Mouse (Mus musculus) stomach, postnatal 0 days (tissue): ENCODE results near the gene Mvp. TPM values are rescaled to one million over a fixed set of nuclear protein-coding genes. Genes with fewer than 3 reads are reported as not detected.

Experiments
- ATAC-seq: fragments of 200-750 bp; cut with Nextera tagmentation; 2 replicates; pipeline ENCODE4 v1.8.0; 2017; ENCODE audit not compliant: low FRiP score, low TSS enrichment
- DNase-seq: peaks from one replicate; pipeline ENCODE4 v3.0.0-alpha.2; 2016; ENCODE audit warnings: low spot score
- H3K27ac ChIP-seq: fragments of 300-500 bp; sonication (generic); replicated peaks from 2 replicates; pipeline ENCODE4 v1.5.1; 2014; ENCODE audit warnings: mild to moderate bottlenecking, control low read depth
- H3K27me3 ChIP-seq: fragments of 300-500 bp; sonication (generic); 2 replicates; pipeline ENCODE4 v1.6.1; 2014; ENCODE audit warnings: low read length; ENCODE audit not compliant: control insufficient read depth, insufficient read depth
- H3K36me3 ChIP-seq: fragments of 300-500 bp; sonication (generic); 2 replicates; pipeline ENCODE4 v1.6.1; 2014; ENCODE audit warnings: low read length, mixed read lengths; ENCODE audit not compliant: control insufficient read depth, insufficient read depth
- H3K4me1 ChIP-seq: fragments of 300-500 bp; sonication (generic); replicated peaks from 2 replicates; pipeline ENCODE4 v1.6.1; 2014; ENCODE audit warnings: antibody characterized with exemption; ENCODE audit not compliant: control insufficient read depth, insufficient read depth
- H3K4me2 ChIP-seq: fragments of 300-500 bp; sonication (generic); replicated peaks from 2 replicates; pipeline ENCODE4 v1.6.1; 2014; ENCODE audit warnings: low read depth, mild to moderate bottlenecking, control low read depth, moderate library complexity
- H3K4me3 ChIP-seq: fragments of 300-500 bp; sonication (generic); 2 replicates; pipeline ENCODE4 v1.5.1; 2014; ENCODE audit warnings: low read depth, low read length, control low read depth
- H3K9ac ChIP-seq: fragments of 300-500 bp; sonication (generic); 2 replicates; pipeline ENCODE4 v1.6.1; 2014; ENCODE audit warnings: mild to moderate bottlenecking, low read length, control low read depth, mixed read lengths
- H3K9me3 ChIP-seq: fragments of 300-500 bp; sonication (generic); 2 replicates; pipeline ENCODE4 v1.6.1; 2016; ENCODE audit warnings: low read length; ENCODE audit not compliant: control insufficient read depth
- CTCF ChIP-seq: IDR thresholded peaks from 2 replicates; pipeline ENCODE4 v1.5.1; 2016; ENCODE audit warnings: antibody characterized with exemption, low read depth, mild to moderate bottlenecking, moderate library complexity
- EP300 ChIP-seq: optimal IDR thresholded peaks from 2 replicates; pipeline ENCODE3; 2016; ENCODE audit warnings: antibody characterized with exemption
- WGBS: fragments of 180-500 bp; shearing (Covaris S2); extraction: QIAGEN DNeasy Blood & Tissue Kit; methylation state at CpG from one replicate; pipeline ENCODE4 v1.1.7; 2014; 5-methylcytosine and 5-hydroxymethylcytosine counted together
- polyA plus RNA-seq: library from polyadenylated mRNA; unstranded; fragments of >200 nt; fragmentation: Nextera tagmentation; extraction: Ambion mirVana; gene quantifications from 2 replicates; pipeline ENCODE4 v1.2.1, GENCODE M21; 2015

Gene Mvp
- polyA plus RNA-seq, 1 experiment from 2014 or later = 50.0 TPM

- H3K9me3 ChIP-seq = no peaks in the 10 kb centered on the region
- H3K9ac ChIP-seq = no peak overlapping the region
- H3K27ac ChIP-seq = peak overlapping the region; percentile 35; the same call in 1 of the 2 replicates
- peak overlapping the region; percentile 55 for H3K4me3 ChIP-seq
- TF ChIP-seq EP300 (no peak), CTCF (no peak)
- 90% methylated on average over 6 of the region's 6 CpGs for WGBS
- H3K4me1 ChIP-seq = 0 out of 2 replicates have a peak, but pooled peaks cover 7% of the 10 kb centered on the region
- H3K36me3 ChIP-seq = no peaks in the 10 kb centered on the region
- no peak for ATAC-seq
- no peaks in the 10 kb centered on the region for H3K27me3 ChIP-seq
- H3K4me2 ChIP-seq = peak overlapping the region; percentile 64
- DNase-seq = no peak
Measured at GRCm38 (mm10) chr7:127013385-127013784, 1.0 kb downstream of the Mvp start.

- no peaks in the 10 kb centered on the region for H3K36me3 ChIP-seq
- H3K27ac ChIP-seq = peak overlapping the region; percentile 35; the same call in 1 of the 2 replicates
- no peaks in the 10 kb centered on the region for H3K9me3 ChIP-seq
- no peak overlapping the region for H3K4me2 ChIP-seq
- no peak overlapping the region for H3K4me3 ChIP-seq
- TF ChIP-seq CTCF (no peak), EP300 (no peak)
- 0 out of 2 replicates have a peak, but pooled peaks cover 10% of the 10 kb centered on the region for H3K4me1 ChIP-seq
- no peaks in the 10 kb centered on the region for H3K27me3 ChIP-seq
- H3K9ac ChIP-seq = no peak overlapping the region
- DNase-seq (no peak), ATAC-seq (no peak)
- 93% methylated on average over 10 of the region's 10 CpGs for WGBS
Measured at GRCm38 (mm10) chr7:127012845-127013244, 1.6 kb downstream of the Mvp start.

GRCm38 (mm10) chr7:127012374-127012773 is 2.0 kb downstream of the Mvp start:
- ATAC-seq (no peak), DNase-seq (no peak)
- Histone ChIP-seq H3K9me3 (no peaks in the 10 kb centered on the region), H3K4me2 (no peak overlapping the region), H3K4me3 (no peak overlapping the region), H3K27ac (no peak overlapping the region), H3K4me1 (0 out of 2 replicates have a peak, but pooled peaks cover 10% of the 10 kb centered on the region), H3K36me3 (no peaks in the 10 kb centered on the region), H3K9ac (no peak overlapping the region), H3K27me3 (no peaks in the 10 kb centered on the region)
- WGBS = 69% methylated on average over 6 of the region's 6 CpGs
- TF ChIP-seq EP300 (no peak), CTCF (no peak)

- ATAC-seq = no peak
- no peak overlapping the region; the same call in 1 of the 2 replicates for H3K27ac ChIP-seq
- H3K9ac ChIP-seq = no peak overlapping the region
- TF ChIP-seq CTCF (no peak), EP300 (no peak)
- no peak overlapping the region for H3K4me3 ChIP-seq
- H3K9me3 ChIP-seq = no peaks in the 10 kb centered on the region
- H3K4me2 ChIP-seq = no peak overlapping the region
- no peaks in the 10 kb centered on the region for H3K27me3 ChIP-seq
- H3K36me3 ChIP-seq = no peaks in the 10 kb centered on the region
- no peak for DNase-seq
- 0 out of 2 replicates have a peak, but pooled peaks cover 10% of the 10 kb centered on the region for H3K4me1 ChIP-seq
- 66% methylated on average over 2 of the region's 2 CpGs for whole genome bisulfite sequencing
Measured at GRCm38 (mm10) chr7:127011717-127012116, 2.7 kb downstream of the Mvp start.

GRCm38 (mm10) chr7:127011051-127011450 is 3.4 kb downstream of the Mvp start:
- Histone ChIP-seq H3K4me2 (no peak overlapping the region), H3K36me3 (no peaks in the 10 kb centered on the region), H3K9me3 (no peaks in the 10 kb centered on the region), H3K4me3 (no peak overlapping the region), H3K27ac (no peak overlapping the region; the same call in 1 of the 2 replicates), H3K4me1 (0 out of 2 replicates have a peak, but pooled peaks cover 10% of the 10 kb centered on the region), H3K27me3 (no peaks in the 10 kb centered on the region), H3K9ac (no peak overlapping the region)
- no peak for DNase-seq
- WGBS = 88% methylated on average over 2 of the region's 2 CpGs
- TF ChIP-seq EP300 = no peak
- TF ChIP-seq CTCF = no peak
- no peak for ATAC-seq

GRCm38 (mm10) chr7:127009307-127010085 is 4.9 kb downstream of the Mvp start:
- Histone ChIP-seq H3K4me1 (0 out of 2 replicates have a peak, but pooled peaks cover 10% of the 10 kb centered on the region), H3K9me3 (no peaks in the 10 kb centered on the region), H3K9ac (peak overlapping the region; percentile 19; the same call in 1 of the 2 replicates), H3K4me3 (no peak overlapping the region), H3K36me3 (no peaks in the 10 kb centered on the region), H3K27ac (peak overlapping the region; percentile 92), H3K4me2 (no peak overlapping the region), H3K27me3 (no peaks in the 10 kb centered on the region)
- ATAC-seq (peak; percentile 13; the same call in 1 of the 2 replicates), DNase-seq (no peak)
- WGBS = 74% methylated on average over 17 of the region's 17 CpGs
- TF ChIP-seq CTCF = no peak
- no peak for TF ChIP-seq EP300
